Mouse (Mus musculus): Measurements from ENCODE around the gene Rbm19. TPM values are rescaled to one million over a fixed set of nuclear protein-coding genes. Genes with fewer than 3 reads are reported as not detected.

Rbm19 gene
- polyA plus RNA-seq, 1 experiment, result 21.3 TPM

GRCm38 (mm10) chr5:120228613-120229409, 112.5 kb downstream of the Rbm19 start:
- Histone ChIP-seq H3K4me3 (replicated peaks; ENCODE audit: control insufficient read depth, low read depth, low read length) (no peak overlapping the region), H3K27ac (ENCODE audit: control insufficient read depth, insufficient read depth, low read depth, low read length, poor library complexity) (no peak overlapping the region), H3K4me1 (ENCODE audit: control insufficient read depth, insufficient read depth, low read length) (no peaks in the 10 kb centered on the region)
- TF ChIP-seq CTCF (IDR thresholded peaks at IDR 0.05; ENCODE audit: control insufficient read depth, insufficient read depth, low read length) (no peak), POLR2A (IDR thresholded peaks at IDR 0.05; ENCODE audit: borderline replicate concordance, control insufficient read depth, low read depth, low read length) (no peak)
- WGBS, result 78% methylated on average over 20 of the region's 20 CpGs

GRCm38 (mm10) chr5:120231435-120232147, 115.3 kb downstream of the Rbm19 start:
- 19% methylated on average over 25 of the region's 25 CpGs for WGBS
- no peak overlapping the region for H3K4me3 ChIP-seq (replicated peaks; ENCODE audit: control insufficient read depth, low read depth, low read length)
- H3K27ac ChIP-seq (ENCODE audit: control insufficient read depth, insufficient read depth, low read depth, low read length, poor library complexity), result no peak overlapping the region
- TF ChIP-seq CTCF (IDR thresholded peaks at IDR 0.05; ENCODE audit: control insufficient read depth, insufficient read depth, low read length) (no peak), POLR2A (IDR thresholded peaks at IDR 0.05; ENCODE audit: borderline replicate concordance, control insufficient read depth, low read depth, low read length) (no peak)
- H3K4me1 ChIP-seq (ENCODE audit: control insufficient read depth, insufficient read depth, low read length), result no peaks in the 10 kb centered on the region

DNA sequence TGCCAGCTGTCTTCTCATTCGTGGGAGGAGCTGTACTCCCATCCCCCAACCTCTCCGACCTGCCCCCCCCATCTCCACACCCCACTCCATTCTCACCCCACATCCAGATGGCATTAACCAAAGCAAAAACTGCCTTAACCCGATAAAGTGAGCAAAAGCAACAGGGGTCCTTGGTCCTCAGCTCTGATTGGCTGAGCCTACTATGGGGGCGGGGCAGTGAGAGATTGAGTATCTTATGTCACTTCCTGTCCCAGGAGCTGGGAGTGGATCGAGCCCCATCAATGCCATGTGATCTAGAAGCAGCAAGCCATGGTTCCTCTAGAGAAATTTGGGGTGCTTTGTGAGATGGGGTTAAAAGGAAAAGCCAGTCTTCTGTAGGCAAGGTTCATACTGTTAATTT, 118.9 kb downstream of the Rbm19 start:
- Histone ChIP-seq H3K27ac (ENCODE audit: control insufficient read depth, insufficient read depth, low read depth, low read length, poor library complexity) (no peak overlapping the region), H3K4me1 (ENCODE audit: control insufficient read depth, insufficient read depth, low read length) (no peaks in the 10 kb centered on the region)
- 45% methylated on average over 5 of the region's 5 CpGs for WGBS

DNA sequence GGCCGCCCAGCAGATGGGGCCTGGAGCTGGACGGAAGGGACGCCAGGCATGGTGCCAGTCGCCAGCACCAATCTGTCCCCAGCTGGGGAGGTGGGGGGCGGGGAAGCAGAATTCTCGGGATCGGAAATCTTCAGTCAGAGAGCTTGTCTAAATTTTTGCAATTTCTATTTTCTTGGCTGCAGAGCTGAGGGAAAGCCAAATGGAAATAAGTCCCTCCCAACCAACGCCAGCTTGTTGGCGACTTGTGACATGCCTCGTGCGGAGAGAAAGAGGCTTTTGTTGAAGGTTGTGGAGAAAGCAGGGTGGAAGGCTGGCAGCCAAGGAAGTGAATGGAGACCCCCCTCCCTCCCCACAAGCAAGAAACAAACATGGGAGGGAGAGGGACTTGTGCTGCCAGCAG, 119.3 kb downstream of the Rbm19 start:
- WGBS, result 79% methylated on average over 11 of the region's 11 CpGs
- TF ChIP-seq POLR2A (IDR thresholded peaks at IDR 0.05; ENCODE audit: borderline replicate concordance, control insufficient read depth, low read depth, low read length), result no peak
- TF ChIP-seq CTCF (IDR thresholded peaks at IDR 0.05; ENCODE audit: control insufficient read depth, insufficient read depth, low read length), result no peak
- Histone ChIP-seq H3K27ac (ENCODE audit: control insufficient read depth, insufficient read depth, low read depth, low read length, poor library complexity) (no peak overlapping the region), H3K4me3 (replicated peaks; ENCODE audit: control insufficient read depth, low read depth, low read length) (no peak overlapping the region), H3K4me1 (ENCODE audit: control insufficient read depth, insufficient read depth, low read length) (no peaks in the 10 kb centered on the region)

More for the DNA sequence above, 118.9 kb downstream of the Rbm19 start:
- no peak overlapping the region for H3K4me3 ChIP-seq (replicated peaks; ENCODE audit: control insufficient read depth, low read depth, low read length)
- no peak for TF ChIP-seq POLR2A (IDR thresholded peaks at IDR 0.05; ENCODE audit: borderline replicate concordance, control insufficient read depth, low read depth, low read length)
- TF ChIP-seq CTCF (IDR thresholded peaks at IDR 0.05; ENCODE audit: control insufficient read depth, insufficient read depth, low read length), result no peak

- 82% methylated on average over 7 of the region's 7 CpGs for WGBS
- H3K4me1 ChIP-seq (ENCODE audit: control insufficient read depth, insufficient read depth, low read length), result no peaks in the 10 kb centered on the region
- no peak overlapping the region for H3K27ac ChIP-seq (ENCODE audit: control insufficient read depth, insufficient read depth, low read depth, low read length, poor library complexity)
- no peak overlapping the region for H3K4me3 ChIP-seq (replicated peaks; ENCODE audit: control insufficient read depth, low read depth, low read length)
- TF ChIP-seq POLR2A (IDR thresholded peaks at IDR 0.05; ENCODE audit: borderline replicate concordance, control insufficient read depth, low read depth, low read length), result no peak
- TF ChIP-seq CTCF (IDR thresholded peaks at IDR 0.05; ENCODE audit: control insufficient read depth, insufficient read depth, low read length), result no peak
Observed at GRCm38 (mm10) chr5:120240071-120240470, 123.8 kb downstream of the Rbm19 start.

DNA sequence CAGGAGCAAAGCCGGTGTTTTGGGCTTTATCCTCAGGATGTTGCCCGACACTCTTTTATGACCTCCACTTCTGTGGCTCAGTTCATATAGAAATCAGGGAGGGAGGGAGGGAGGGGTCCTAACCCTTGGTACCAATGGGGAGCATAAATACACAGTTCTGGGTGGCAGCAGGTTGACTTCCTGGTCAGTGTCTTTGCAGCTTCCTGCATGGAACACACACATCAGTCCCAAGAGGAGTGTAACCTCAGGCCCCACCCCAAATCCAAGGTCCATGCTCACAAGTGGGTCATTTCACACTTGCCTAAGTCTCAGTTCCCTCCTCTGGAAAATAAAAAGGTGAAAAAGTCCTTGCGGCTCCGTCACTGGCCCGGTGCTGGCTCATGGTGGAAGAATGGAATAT, 129.1 kb downstream of the Rbm19 start:
- Histone ChIP-seq H3K27ac (ENCODE audit: control insufficient read depth, insufficient read depth, low read depth, low read length, poor library complexity) (no peak overlapping the region), H3K4me1 (ENCODE audit: control insufficient read depth, insufficient read depth, low read length) (no peaks in the 10 kb centered on the region), H3K4me3 (replicated peaks; ENCODE audit: control insufficient read depth, low read depth, low read length) (no peak overlapping the region)
- no peak for TF ChIP-seq CTCF (IDR thresholded peaks at IDR 0.05; ENCODE audit: control insufficient read depth, insufficient read depth, low read length)
- TF ChIP-seq POLR2A (IDR thresholded peaks at IDR 0.05; ENCODE audit: borderline replicate concordance, control insufficient read depth, low read depth, low read length), result no peak
- WGBS, result 63% methylated on average over 5 of the region's 5 CpGs

Measured in bone marrow, adult 2 months (tissue).